Mouse (Mus musculus) spleen, embryonic (tissue): ENCODE data around the gene Fam169b.
"Not testable (repeated sequence)": the region's sequence is repeated elsewhere in the genome, so short reads cannot be mapped to it uniquely, and the experiment has no call there.

Source experiments
- CTCF ChIA-PET: fragments of 350-600 bp; sonication (Branson Sonifier 250); formaldehyde crosslinking; loops from one replicate; lab custom pipeline; 2022; lab: Charles Lee

The Fam169b gene

GRCm38 (mm10) chr7:68283776-68284175 is 10.1 kb downstream of the Fam169b start:
- CTCF ChIA-PET, result interaction anchor here (0.6 kb wide), 1 partner anchor 233 kb away, joined by 4 read pairs; no protein-coding TSS in a partner anchor

DNA sequence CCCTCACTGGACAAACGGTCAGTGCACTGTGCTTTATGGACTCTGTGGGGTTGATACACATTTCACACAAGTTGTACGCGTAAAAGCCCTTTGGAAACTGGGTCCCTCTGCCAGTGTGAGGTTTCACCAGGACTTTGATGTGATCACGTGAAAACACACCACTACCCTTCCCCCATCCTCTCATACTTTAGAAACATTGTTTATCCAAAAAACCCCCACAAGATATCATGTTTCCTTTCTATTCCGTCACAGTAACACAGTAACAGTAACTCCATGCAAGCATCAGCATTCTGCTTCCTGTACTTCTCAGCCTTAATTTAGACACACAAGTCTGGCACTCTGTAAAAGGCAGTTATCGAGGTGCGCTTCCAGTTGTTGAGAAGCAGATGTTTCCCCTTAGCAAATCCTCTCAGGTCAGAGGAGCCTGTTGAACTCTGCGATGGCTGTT is 12.2 kb downstream of the Fam169b start:
- CTCF ChIA-PET, result no interaction called here

DNA sequence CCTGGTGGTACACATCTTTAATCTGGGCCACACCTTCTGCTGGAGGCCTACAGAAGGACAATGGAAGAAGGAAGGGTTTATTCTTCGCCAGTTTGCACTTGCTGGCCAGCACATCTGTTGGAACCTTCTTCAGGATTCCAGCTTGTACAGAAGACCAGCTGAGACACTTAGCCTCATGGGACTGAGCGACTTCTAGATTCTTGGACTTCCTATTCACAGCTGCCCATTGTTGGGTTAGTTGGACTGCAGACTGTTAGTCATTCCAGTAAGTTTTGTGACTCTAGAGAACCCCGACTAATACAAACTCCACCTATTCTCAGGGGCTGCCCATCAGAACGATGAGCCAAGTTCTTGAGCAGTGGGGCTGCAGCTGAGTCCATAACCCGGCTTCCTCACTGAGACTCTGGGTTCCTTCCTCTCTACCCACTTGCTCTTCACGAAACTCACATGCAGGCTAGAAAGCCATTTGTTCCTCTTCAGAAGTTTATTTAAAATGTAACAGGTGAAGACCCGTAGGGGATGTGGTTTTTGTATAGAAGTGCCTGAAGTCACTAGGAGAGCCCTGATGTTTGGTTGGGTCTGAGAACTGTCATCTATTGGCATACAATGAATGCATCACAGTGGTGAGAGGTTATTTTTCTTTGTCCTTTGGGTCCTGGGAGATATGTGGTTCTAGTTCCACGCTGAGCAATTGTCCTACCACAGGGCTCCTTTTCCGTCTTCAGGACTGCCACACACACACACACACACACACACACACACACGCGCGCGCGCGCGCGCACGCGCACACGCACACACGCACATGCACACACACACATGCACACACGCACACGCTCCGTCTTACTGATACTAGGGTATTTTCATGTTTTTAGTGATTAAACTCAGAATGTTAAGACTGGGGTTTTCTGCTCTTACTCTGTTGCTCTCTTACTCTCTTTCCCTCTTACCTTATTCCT is 13.2 kb downstream of the Fam169b start:
- CTCF ChIA-PET, result interaction anchor here (0.6 kb wide), 2 partner anchors 13 to 39 kb away, joined by 4 read pairs; no protein-coding TSS in a partner anchor

GRCm38 (mm10) chr7:68287582-68287981 is 13.9 kb downstream of the Fam169b start:
- CTCF ChIA-PET, result no interaction called here

DNA sequence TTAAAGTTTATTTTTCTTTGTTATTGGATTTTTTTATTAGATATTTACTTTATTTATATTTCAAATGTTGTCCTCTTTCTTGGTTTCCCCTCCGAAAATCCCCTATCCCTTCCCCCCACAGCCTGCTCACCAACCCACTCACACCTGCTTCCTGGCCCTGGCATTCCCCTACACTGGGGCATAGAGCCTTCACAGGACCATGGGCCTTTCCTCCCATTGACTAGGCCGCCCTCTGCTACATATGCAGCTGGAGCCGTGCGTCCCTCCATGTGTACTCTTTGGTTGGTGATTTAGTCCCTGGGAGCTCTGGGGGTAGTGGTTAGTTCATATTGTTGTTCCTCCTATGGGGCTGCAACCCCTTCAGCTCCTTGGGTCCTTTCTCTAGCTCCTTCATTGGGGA is 14.4 kb downstream of the Fam169b start:
- CTCF ChIA-PET, result not testable (repeated sequence)

GRCm38 (mm10) chr7:68289081-68289480 is 15.4 kb downstream of the Fam169b start:
- CTCF ChIA-PET, result interaction anchor here (1.1 to 1.2 kb wide), 2 partner anchors 19 to 30 kb away, joined by 3 to 4 read pairs; no protein-coding TSS in a partner anchor

- CTCF ChIA-PET, result no interaction called here
Measured at GRCm38 (mm10) chr7:68291603-68292002, 18.0 kb downstream of the Fam169b start.

GRCm38 (mm10) chr7:68293997-68294789 is 20.6 kb downstream of the Fam169b start:
- CTCF ChIA-PET, result interaction anchor here (1.7 kb wide), 1 partner anchor 8 kb away, joined by 5 read pairs; no protein-coding TSS in a partner anchor

- CTCF ChIA-PET, result no interaction called here
Measured at GRCm38 (mm10) chr7:68296487-68296886, 22.8 kb downstream of the Fam169b start.

DNA sequence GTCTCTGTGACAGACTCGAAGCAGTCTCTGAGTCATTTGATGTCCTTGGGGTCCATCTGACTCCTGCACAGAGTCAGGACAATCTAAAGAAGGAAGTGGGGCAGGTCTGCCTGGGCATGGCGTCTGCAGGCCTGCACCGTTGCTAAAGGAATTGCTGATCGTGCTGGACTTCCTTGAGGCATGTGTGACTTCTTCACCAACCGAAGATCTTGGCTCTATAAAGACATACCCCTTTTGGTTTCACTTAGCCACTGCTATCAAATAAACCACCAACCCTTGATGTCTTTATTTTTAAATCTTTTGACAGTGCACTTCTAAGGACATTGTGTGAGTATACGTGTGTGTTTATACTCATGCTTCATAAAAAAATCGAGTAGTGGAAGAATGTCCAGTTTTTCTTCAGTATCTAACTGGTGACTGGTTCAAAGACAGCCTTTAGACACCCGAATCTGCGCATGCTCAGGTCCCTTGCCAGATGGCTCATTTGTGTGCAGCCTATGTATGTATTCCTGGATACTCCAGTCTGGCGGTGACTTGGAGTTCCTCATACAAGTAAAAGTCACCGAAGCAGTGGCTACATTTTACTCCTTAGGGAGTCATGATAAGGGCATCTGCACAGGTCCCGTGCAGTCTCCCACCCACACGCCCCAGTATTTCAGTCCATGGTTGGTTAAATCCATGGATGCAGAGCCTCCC is 24.9 kb downstream of the Fam169b start:
- CTCF ChIA-PET, result no interaction called here

DNA sequence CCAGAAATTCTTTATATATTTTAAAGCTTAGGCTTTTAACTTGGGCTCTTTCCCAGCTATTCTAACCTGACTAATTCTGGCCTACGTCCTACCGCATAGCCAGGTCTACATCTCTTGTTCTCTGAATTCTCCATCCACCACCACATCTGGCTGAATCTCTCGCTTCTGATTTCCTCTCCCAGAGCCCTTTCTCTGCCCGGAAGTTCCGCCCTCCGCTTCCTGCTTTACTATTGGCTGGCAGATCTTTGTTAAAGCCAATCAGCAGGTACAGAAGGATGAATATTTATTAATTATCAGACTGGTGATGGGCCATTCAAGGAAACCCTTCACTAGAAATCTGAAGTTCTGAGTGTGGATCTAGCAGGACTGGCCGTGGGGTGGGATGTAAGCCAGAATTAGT is 27.5 kb downstream of the Fam169b start:
- CTCF ChIA-PET, result interaction anchor here (0.8 kb wide), 1 partner anchor 60 kb away, joined by 5 read pairs; no protein-coding TSS in a partner anchor

- CTCF ChIA-PET, result interaction anchor here (0.5 to 1.5 kb wide), 4 partner anchors 9 to 449 kb away, joined by 3 to 5 read pairs (median 4); no protein-coding TSS in a partner anchor
Measured at GRCm38 (mm10) chr7:68302586-68303433, 29.2 kb downstream of the Fam169b start.

DNA sequence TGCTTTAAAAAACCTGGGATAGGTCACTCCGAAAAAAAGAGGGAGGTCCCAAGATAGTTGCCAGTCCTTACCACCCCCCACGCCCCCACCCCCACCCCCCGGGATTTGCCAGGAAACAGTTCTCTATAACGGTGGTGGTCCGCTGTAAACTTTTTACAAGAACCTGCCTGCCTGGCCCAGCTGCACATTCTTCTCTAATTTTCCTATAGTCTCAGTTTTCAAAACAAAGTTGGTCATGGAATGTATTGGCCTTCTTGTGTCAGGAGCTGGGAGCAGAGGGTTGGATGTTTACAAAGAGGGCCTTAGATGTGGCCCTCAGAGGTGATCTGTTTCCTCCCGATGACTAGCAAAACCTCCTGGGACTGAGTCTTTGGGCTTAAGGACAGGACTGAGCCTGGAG is 30.0 kb downstream of the Fam169b start:
- CTCF ChIA-PET, result interaction anchor here (0.6 kb wide), 1 partner anchor 19 kb away, joined by 4 read pairs; no protein-coding TSS in a partner anchor

GRCm38 (mm10) chr7:68305781-68306575 is 32.3 kb downstream of the Fam169b start:
- CTCF ChIA-PET, result no interaction called here

GRCm38 (mm10) chr7:68306756-68307155 is 33.1 kb downstream of the Fam169b start:
- CTCF ChIA-PET, result no interaction called here

DNA sequence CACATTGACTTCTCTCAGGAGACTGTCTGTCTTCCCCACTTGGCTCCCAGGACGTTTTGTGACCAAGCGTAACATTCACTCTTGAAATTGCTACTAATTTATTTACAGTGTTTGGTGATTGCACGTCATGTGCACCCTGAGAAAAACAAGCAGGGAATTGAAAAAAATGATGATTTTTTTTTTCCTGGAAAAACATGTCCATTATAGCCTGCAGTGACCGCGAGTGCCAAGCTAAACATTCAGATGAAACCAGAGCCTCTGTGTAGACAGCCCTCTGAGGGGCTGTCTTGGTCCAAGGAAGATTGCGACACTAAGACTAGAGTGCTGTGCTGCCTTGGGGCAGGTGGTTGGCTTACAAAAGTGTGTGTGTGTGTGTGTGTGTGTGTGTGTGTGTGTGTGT is 37.8 kb downstream of the Fam169b start:
- CTCF ChIA-PET, result interaction anchor here (0.7 kb wide), 1 partner anchor 73 kb away, joined by 4 read pairs; no protein-coding TSS in a partner anchor

DNA sequence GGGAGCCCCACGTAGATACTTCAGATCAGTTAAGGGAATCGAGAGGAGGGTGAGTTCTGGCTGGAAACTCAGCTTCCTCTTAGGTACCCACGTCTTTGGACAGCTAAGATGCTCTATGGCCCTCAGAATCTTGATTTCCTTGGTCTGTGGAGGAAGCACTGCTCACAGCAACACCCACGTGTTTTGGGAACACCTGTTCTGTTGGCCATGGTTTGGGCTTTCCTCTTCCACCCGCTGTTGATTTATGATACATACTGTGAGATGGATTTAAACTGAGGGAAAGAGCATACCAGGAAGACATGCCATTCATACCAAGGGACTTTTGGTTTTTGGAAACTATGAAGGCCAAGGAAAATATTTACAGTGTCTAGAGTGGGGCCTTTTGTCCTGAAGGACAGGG is 38.8 kb downstream of the Fam169b start:
- CTCF ChIA-PET, result no interaction called here

DNA sequence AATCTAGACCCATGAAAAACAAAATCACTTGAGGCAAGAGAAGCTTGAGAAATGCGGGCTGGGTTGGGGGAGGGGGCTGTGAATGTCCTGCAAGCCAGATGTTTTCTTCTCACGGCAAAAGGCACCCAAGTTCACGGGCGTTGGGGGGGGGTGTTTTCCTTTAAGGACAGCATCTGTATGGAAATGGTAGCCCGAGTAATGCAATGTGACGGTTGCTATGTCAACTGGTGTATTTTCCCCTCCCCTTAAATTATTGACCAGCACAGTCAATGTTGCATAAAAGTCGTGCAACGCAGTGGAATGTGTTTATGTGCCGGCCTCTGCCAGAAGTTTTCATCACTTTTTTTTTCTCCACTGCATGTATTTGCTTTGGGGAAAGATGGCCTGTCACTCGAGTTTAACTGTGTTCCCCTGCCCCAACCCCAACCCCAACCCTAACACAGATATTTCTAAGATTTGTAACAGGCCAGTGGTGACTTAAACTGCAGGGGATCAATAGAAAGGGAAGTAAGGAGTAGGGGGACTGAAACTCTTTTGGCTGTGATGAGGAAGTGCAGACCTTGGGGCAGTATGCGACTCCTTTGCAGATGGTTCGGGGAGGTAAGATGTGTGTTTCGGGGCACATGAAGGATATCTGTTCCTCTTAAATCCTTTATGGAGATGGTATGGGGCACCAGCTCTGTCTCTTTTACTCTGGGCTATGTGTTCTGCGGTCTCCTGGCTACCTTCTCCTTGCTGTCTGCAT is 39.6 kb downstream of the Fam169b start:
- CTCF ChIA-PET, result no interaction called here

DNA sequence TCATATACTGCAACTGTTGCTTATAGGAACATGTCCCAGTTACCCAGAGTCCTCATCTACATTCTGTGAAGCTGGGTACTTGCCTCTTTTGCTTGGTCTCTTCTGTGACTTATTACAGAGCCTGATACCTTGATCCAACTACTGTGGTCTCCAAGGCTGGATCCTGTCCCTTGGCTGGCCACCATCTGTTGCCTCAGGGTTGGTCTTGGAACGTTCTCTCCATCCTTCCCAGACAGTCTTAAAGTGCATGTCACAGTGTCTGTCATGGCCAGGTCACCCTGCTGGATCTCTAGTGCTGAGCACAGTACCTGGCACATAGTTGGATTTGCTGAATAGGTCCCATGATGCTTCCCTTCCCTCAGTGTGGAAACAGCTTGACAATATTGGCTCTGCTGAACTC is 40.6 kb downstream of the Fam169b start:
- CTCF ChIA-PET, result no interaction called here
